Mouse (Mus musculus) neutrophil, adult 5-6 weeks (primary cell): Measurements from ENCODE around the gene Ino80d. TPM values are rescaled to one million over a fixed set of nuclear protein-coding genes. Genes with fewer than 3 reads are reported as not detected.

Experiments used
- ATAC-seq: fragments of 151-379, 151-347 bp; 2 replicates; pipeline ENCODE4 v1.8.0; 2017; ENCODE audit warnings: mild to moderate bottlenecking, moderate TSS enrichment; ENCODE audit not compliant: insufficient number of reproducible peaks, poor library complexity, low FRiP score, severe bottlenecking; ENCODE audit errors: extremely low read depth
- total RNA-seq: library from RNA; stranded (forward); fragments of 200-1000 nt; gene quantifications from 2 replicates; pipeline ENCODE4 v1.2.3, GENCODE M21; 2017

Gene Ino80d
- total RNA-seq, 1 experiment from 2014 or later, result 40.6 TPM

DNA sequence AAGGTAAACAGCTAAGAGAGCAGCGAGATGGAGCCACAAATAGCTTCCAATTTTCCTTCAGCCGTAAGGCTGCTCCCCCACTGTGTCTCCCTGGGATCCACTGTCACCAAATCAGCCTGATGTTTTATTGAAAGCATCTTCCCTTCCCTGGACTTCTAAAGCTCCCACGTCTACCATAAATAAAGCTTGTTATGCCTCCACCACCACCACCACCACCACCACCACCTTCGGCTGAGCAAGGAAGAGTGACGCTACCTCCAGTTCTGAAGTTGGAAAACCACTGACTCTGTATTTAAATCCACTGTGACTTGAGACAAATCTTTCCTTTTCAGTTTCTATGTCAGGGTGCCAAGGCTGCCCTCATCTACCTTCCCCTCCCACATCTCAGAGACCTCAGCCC, 167.5 kb downstream of the Ino80d start:
- ATAC-seq, result no peak

DNA sequence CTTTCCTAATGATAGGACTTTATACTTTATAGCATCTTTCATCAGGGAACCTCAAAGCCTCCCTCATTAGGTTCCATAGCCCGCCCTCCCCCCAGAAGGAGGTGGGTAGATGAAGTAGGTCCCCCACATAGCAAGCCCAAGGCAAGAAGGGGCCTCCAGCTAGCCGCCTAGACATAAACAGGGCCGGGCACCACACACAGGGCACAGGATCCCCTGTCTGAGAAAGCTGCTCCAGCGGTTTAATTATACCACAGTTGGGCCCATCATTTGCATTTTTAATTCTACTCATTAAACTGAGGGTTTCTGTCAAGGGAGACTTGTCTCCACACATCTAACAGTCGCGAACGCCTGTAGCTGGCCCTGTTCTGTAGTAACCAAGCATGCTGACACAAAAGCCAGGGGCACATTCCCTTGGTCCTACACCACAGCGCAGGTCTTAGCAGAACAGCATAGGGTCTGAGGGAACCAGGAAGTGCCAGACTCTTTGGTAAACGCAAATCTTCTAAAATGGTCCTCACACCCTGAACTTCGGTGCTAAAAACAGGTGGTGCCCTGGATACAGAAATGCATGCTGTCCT, 179.6 kb downstream of the Ino80d start:
- no peak for ATAC-seq

DNA sequence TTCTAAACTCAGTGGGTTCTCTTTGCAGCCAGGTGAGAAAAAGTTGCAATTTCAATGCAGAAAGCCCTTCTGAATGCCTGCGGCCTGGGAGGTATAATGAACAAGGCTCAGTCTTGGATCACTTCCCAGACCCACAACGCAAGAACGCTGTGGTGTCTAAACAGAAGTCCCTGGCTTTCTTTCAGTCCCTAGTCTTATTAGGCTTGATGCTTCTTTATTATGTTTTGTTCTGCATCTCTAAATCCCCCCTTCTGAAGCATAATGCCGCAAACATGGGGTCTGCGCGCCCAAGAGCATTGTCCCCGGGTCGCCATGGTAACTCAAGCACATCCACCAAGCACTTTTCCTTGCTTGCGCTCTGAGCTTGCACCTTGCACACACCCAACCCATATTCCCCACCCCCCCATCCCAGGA, 180.4 kb downstream of the Ino80d start:
- ATAC-seq, result no peak

DNA sequence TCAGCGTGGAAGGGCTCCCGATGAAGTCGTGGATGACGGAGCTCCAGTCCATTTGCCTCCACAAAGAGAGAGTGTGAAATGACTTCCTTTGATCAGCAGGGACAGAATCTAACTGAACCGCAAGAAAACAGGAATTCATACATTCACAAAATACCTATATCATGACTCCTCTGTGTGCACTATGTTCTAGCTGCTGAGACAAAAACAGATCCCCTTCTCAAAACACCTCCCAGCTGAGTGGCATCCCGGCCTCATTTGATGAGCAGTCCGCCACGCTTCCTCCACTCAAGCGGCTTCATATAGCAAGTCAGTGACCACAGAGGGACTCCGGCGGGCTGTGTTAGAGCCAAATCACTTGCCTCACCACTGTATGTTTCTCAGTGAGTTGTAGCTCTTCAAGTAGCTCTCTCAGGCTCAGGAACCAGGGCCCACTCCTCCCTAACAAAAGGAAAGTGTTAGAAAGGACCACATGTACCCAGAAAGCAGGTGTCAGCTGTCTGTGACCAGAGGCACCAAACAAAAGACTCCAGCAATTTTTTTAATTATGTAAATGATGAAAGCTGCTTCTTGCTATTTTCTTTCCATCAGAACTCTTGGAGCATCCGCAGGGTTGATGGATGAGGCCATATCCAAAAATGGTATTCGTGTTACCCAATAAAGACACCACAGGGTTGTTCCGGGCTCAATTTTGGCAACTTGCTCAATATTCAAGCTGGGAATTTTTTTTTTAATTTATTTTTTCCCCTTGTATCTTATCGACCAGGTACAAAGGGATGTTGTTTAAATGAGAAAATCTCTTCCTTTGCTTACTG, 181.0 kb downstream of the Ino80d start:
- no peak for ATAC-seq

DNA sequence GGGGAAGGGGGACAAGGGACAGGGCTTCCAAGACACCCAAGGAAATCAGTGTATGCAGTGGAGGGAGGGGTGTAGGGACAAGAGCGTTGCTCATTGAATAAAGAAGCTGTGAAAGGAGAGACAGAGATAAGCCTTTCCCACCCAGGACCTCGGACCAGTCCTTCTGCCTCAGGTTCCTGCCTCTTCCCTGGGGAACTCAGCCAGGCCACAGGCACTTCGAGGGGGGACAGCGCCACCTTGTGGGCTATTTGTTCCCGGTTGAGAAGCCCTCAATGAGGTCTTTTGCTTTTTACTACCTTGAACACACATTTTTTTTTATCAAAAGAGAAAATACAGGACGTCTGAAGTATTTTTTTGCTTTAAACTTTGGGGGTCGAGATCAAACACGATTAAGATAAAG, 185.0 kb downstream of the Ino80d start:
- ATAC-seq, result no peak

DNA sequence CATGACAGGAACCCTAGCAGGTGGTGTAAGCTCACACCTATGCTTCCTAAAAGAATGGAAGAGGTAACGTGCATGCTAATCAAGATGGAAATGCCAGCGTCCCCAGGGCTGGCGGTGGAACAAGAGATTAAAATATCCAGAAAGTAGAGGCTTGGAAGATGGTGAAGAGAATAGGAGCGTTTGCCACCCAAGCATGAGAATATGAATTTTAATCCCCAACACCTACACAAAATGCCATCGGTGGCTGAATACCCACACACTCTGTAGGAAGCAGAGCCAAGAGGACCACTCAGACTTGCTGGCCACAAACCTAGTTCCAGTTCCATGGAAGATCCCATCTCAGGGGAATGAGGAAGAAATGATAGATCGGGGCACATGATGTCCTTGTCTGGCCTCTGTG, 195.2 kb downstream of the Ino80d start:
- ATAC-seq, result no peak

DNA sequence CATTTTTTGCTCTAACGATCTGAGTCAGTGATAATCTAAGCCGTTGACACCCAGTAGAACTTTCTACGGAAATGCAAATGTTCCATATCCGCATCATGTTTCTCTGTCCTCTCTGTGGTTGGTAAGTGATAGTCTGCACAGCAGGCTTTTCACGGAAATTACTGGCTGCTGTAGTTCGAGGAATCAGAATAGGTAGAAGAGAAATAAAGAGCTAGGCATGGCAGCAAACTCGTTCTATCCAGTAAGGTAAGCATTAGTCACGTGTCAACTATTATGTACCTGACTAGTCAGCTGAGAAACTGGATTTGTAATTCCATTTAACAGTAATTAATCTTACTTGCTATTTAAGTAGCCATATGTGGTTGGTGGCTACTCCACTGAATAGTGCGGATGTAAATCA, 197.9 kb downstream of the Ino80d start:
- no peak for ATAC-seq

DNA sequence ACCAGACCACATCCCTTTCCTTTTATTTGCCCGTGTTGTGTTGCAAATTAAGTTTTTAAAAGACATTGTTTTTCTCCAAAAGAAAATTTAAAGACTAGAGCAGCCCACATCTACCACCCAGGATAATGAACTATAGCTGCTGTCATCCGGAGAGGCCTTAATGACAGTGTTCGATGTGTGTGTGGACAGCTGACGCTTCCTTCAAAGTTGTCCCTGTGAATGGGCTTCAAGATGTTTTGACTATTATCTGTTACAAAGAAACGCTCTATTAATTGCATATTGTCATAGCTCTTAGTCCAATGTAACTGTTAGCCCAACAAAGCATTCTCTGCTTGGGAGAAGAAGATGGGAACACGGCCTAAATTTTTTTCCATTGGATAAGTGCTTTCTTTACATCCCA, 200.0 kb downstream of the Ino80d start:
- ATAC-seq, result no peak

DNA sequence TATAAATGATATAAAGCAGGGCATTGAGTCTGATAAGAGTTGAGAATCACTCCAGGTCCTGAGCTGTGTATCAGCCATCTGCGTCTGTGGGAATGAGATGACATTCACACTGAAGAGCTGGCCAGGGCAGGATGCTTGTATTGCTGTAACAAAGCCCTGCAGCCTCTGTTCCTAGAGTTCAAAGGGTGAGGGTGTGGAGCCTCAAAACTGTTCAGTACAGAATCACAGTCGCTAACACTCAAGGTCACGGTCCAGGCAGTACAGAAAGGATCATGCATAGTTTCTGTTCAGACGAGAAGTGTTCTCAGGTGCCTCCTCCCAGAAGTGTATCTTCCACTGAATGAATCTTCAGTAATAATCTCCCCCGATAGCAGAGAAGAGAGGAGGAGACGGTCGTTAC, 203.0 kb downstream of the Ino80d start:
- ATAC-seq, result no peak

DNA sequence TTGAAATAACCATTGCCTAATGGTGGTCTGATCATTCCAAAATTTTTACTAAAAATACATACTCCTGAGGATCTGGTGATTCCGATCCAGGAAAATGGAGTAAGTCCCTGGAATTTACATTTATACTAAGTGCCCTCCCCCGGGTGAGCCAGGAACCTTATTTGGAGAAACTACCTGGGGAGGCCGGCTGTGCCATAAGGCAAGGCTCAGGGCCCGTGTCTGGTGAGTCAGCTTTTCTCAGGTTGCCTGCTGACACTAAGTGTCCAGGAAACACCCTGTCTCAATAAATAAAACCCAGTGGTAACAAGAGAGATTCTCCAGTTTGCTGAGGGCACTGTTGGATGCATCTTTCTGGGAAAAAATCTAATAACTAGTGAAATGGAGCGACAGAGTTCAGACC, 205.3 kb downstream of the Ino80d start:
- ATAC-seq, result no peak

DNA sequence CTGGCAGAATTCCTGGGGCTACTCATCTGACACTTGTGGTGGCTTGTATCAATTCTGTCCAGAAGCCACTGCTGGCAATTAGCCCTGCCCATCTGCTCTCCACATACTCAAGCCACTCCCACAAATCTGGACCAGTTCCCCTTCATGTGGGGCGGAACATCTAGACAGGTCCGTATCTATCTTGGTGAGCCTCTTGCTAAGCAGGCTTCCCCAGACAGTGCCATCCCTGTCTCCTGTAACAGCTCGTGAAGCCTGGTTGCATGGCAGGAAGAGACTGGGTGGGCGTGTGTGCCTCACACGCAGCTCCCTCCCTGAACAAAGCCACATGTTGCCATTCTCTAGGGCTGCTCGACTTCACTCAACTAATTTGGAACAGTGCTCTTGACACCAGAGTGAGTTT, 206.0 kb downstream of the Ino80d start:
- ATAC-seq, result no peak

Other genes starting within 250 kb of the Ino80d start
- 961 and 999 TPM in 2 replicates for gene Eef1b2, start 62.2 kb upstream of the Ino80d start, total RNA-seq
- gene Ndufs1, start 62.2 kb upstream of the Ino80d start, total RNA-seq, result 95.6 and 101 TPM in 2 replicates
- gene Gpr1, start 99.9 kb upstream of the Ino80d start, total RNA-seq, result not detected in 2 replicates
- 0.12 TPM in 1 of 2 replicates, not detected in the other for gene Zdbf2, start 158.6 kb upstream of the Ino80d start, total RNA-seq